Mouse (Mus musculus) embryonic facial prominence, embryonic 13.5 days (tissue): ENCODE data around the gene Hist1h1a. TPM values are rescaled to one million over a fixed set of nuclear protein-coding genes. Genes with fewer than 3 reads are reported as not detected.

Experiments used
- ATAC-seq: fragments of 200-750 bp; cut with Nextera tagmentation; 2 replicates; pipeline ENCODE4 v1.8.0; 2017; ENCODE audit warnings: low read depth; ENCODE audit not compliant: insufficient number of reproducible peaks, insufficient read depth, low FRiP score, low TSS enrichment
- H3K27ac ChIP-seq: fragments of 300-500 bp; sonication (generic); 2 replicates; pipeline ENCODE4 v1.5.1; 2015; ENCODE audit warnings: moderate library complexity, mild to moderate bottlenecking, inconsistent platforms
- H3K27me3 ChIP-seq: fragments of 300-500 bp; sonication (generic); 2 replicates; pipeline ENCODE4 v1.6.1; 2015; ENCODE audit warnings: mild to moderate bottlenecking, inconsistent platforms
- H3K36me3 ChIP-seq: fragments of 300-500 bp; sonication (generic); 2 replicates; pipeline ENCODE4 v1.6.1; 2015; ENCODE audit warnings: mild to moderate bottlenecking, inconsistent platforms
- H3K4me1 ChIP-seq: fragments of 300-500 bp; sonication (generic); 2 replicates; pipeline ENCODE4 v1.6.1; 2015; ENCODE audit warnings: inconsistent platforms
- H3K4me2 ChIP-seq: fragments of 300-500 bp; sonication (generic); 2 replicates; pipeline ENCODE4 v1.6.1; 2015; ENCODE audit warnings: moderate library complexity, mild to moderate bottlenecking, inconsistent platforms
- H3K4me3 ChIP-seq: fragments of 300-500 bp; sonication (generic); 2 replicates; pipeline ENCODE4 v1.5.1; 2015; ENCODE audit warnings: mild to moderate bottlenecking, inconsistent platforms
- H3K9ac ChIP-seq: fragments of 300-500 bp; sonication (generic); 2 replicates; pipeline ENCODE4 v1.6.1; 2015; ENCODE audit warnings: mild to moderate bottlenecking, inconsistent platforms
- H3K9me3 ChIP-seq: fragments of 300-500 bp; sonication (generic); 2 replicates; pipeline ENCODE4 v1.6.1; 2016; ENCODE audit warnings: inconsistent platforms
- WGBS: fragments of 180-500 bp; shearing (Covaris S2); methylation state at CpG from one replicate; pipeline ENCODE4 v1.1.7; 2015; ENCODE audit warnings: mixed read lengths; 5-methylcytosine and 5-hydroxymethylcytosine counted together
- microRNA-seq: library from miRNA; unstranded; fragments of <30 nt; microRNA quantifications from one replicate; pipeline ENCODE4, GENCODE M21; 2016
- polyA plus RNA-seq: library from polyadenylated mRNA; unstranded; fragments of >200 nt; fragmentation: Nextera tagmentation; extraction: Ambion mirVana; gene quantifications from 2 replicates; pipeline ENCODE4 v1.2.1, GENCODE M21; 2015

The Hist1h1a gene
- polyA plus RNA-seq, 1 experiment from 2014 or later = 5.9 TPM

GRCm38 (mm10) chr13:23804532-23804931, 41.1 kb downstream of the Hist1h1a start:
- no peaks in the 10 kb centered on the region for H3K9me3 ChIP-seq
- H3K4me3 ChIP-seq = no peak overlapping the region
- 88% methylated on average over 2 of the region's 2 CpGs for WGBS
- H3K4me2 ChIP-seq = no peak overlapping the region
- H3K27ac ChIP-seq = no peak overlapping the region
- H3K4me1 ChIP-seq = peaks cover 5% of the 10 kb centered on the region; the same call in 1 of the 2 replicates
- H3K9ac ChIP-seq = no peak overlapping the region
- H3K36me3 ChIP-seq = no peaks in the 10 kb centered on the region
- no peak for ATAC-seq
- H3K27me3 ChIP-seq = no peaks in the 10 kb centered on the region

GRCm38 (mm10) chr13:23806422-23807052, 43.1 kb downstream of the Hist1h1a start, which contains the start of gene Slc17a2:
Gene Slc17a2 (plus strand): TSS chr13:23806993.
- H3K9ac ChIP-seq = no peak within 1 kb of the TSS
- no peak for ATAC-seq
- no peak within 1 kb of the TSS for H3K4me2 ChIP-seq
- no peak within 1 kb of the TSS for H3K4me3 ChIP-seq
- 89% methylated on average over 15 of the region's 15 CpGs for WGBS
- no peaks in the 10 kb centered on the region for H3K36me3 ChIP-seq
- no peaks in the 10 kb centered on the region for H3K9me3 ChIP-seq
- peaks cover 5% of the 10 kb centered on the region; the same call in 1 of the 2 replicates for H3K4me1 ChIP-seq
- no peak within 1 kb of the TSS for H3K27ac ChIP-seq
- H3K27me3 ChIP-seq = no peaks in the 10 kb centered on the region

Small RNA genes lying within 50 kb of the gene (microRNA-seq; reads per million reads assigned to microRNA genes)
- not detected for gene Gm44314
- not detected for gene Gm44484

Other genes starting within 250 kb of the Hist1h1a start
- 7.3 and 7.9 TPM in 2 replicates for gene Hist1h4h, start 232.6 kb upstream of the Hist1h1a start, polyA plus RNA-seq
- 6.6 and 13.4 TPM in 2 replicates for gene Hist1h2af, start 229.8 kb upstream of the Hist1h1a start, polyA plus RNA-seq
- gene Hist1h3g, start 228.2 kb upstream of the Hist1h1a start, polyA plus RNA-seq = 5.3 and 6.7 TPM in 2 replicates
- gene Hist1h2bh, start 220.3 kb upstream of the Hist1h1a start, polyA plus RNA-seq = 0.98 and 1.4 TPM in 2 replicates
- 1.2 and 1.3 TPM in 2 replicates for gene Hist1h3f, start 219.6 kb upstream of the Hist1h1a start, polyA plus RNA-seq
- 2.9 TPM in 1 of 2 replicates, not detected in the other for gene Hist1h4f, start 212.0 kb upstream of the Hist1h1a start, polyA plus RNA-seq
- 0.52 and 0.61 TPM in 2 replicates for gene Hist1h1d, start 210.4 kb upstream of the Hist1h1a start, polyA plus RNA-seq
- gene Hist1h3e, start 201.3 kb upstream of the Hist1h1a start, polyA plus RNA-seq = 5.8 and 8.7 TPM in 2 replicates
- gene Hist1h2ae, start 192.4 kb upstream of the Hist1h1a start, polyA plus RNA-seq = 108 and 115 TPM in 2 replicates
- 7.5 and 10.6 TPM in 2 replicates for gene Hist1h2bg, start 192.3 kb upstream of the Hist1h1a start, polyA plus RNA-seq
- gene Hist1h2bf, start 189.5 kb upstream of the Hist1h1a start, polyA plus RNA-seq = 12.2 and 13.4 TPM in 2 replicates
- gene Hist1h2ad, start 189.3 kb upstream of the Hist1h1a start, polyA plus RNA-seq = 1.7 and 3.1 TPM in 2 replicates
- 7.6 and 8.4 TPM in 2 replicates for gene Hist1h3d, start 187.9 kb upstream of the Hist1h1a start, polyA plus RNA-seq
- gene Hist1h4d, start 182.1 kb upstream of the Hist1h1a start, polyA plus RNA-seq = 141 and 160 TPM in 2 replicates
- 3.3 and 4.1 TPM in 2 replicates for gene Hist1h2be, start 142.5 kb upstream of the Hist1h1a start, polyA plus RNA-seq
- 24.8 and 26.3 TPM in 2 replicates for gene Hist1h1e, start 141.1 kb upstream of the Hist1h1a start, polyA plus RNA-seq
- 1.2 and 1.4 TPM in 2 replicates for gene Hist1h2ac, start 79.7 kb upstream of the Hist1h1a start, polyA plus RNA-seq
- gene Hist1h2bc, start 79.5 kb upstream of the Hist1h1a start, polyA plus RNA-seq = 37.5 and 39.3 TPM in 2 replicates
- gene Hist1h1t, start 67.9 kb upstream of the Hist1h1a start, polyA plus RNA-seq = not detected in 2 replicates
- 6.3 and 9.0 TPM in 2 replicates for gene Hist1h4c, start 65.2 kb upstream of the Hist1h1a start, polyA plus RNA-seq
- gene Hfe, start 52.8 kb upstream of the Hist1h1a start, polyA plus RNA-seq = 5.1 and 6.5 TPM in 2 replicates
- gene Hist1h1c, start 24.9 kb upstream of the Hist1h1a start, polyA plus RNA-seq = 25.0 and 28.9 TPM in 2 replicates
- gene Hist1h3c, start 18.1 kb upstream of the Hist1h1a start, polyA plus RNA-seq = 11.3 and 14.4 TPM in 2 replicates
- gene Hist1h2bb, start 16.9 kb upstream of the Hist1h1a start, polyA plus RNA-seq = 3.5 and 4.2 TPM in 2 replicates
- gene Hist1h2ab, start 12.5 kb upstream of the Hist1h1a start, polyA plus RNA-seq = 53.1 and 58.6 TPM in 2 replicates
- gene Hist1h3b, start 11.4 kb upstream of the Hist1h1a start, polyA plus RNA-seq = 15.6 and 18.1 TPM in 2 replicates
- gene Hist1h4b, start 6.7 kb upstream of the Hist1h1a start, polyA plus RNA-seq = 7.6 and 9.2 TPM in 2 replicates
- gene Hist1h4a, start 2.4 kb upstream of the Hist1h1a start, polyA plus RNA-seq = not detected in 2 replicates
- 5.8 and 8.6 TPM in 2 replicates for gene Hist1h3a, start 1.3 kb upstream of the Hist1h1a start, polyA plus RNA-seq
- gene Trim38, start 6.2 kb downstream of the Hist1h1a start, polyA plus RNA-seq = not detected in 2 replicates
- not detected in 2 replicates for gene Slc17a2, start 43.3 kb downstream of the Hist1h1a start, polyA plus RNA-seq
- not detected in 2 replicates for gene Slc17a3, start 75.8 kb downstream of the Hist1h1a start, polyA plus RNA-seq
- gene Slc17a1, start 104.1 kb downstream of the Hist1h1a start, polyA plus RNA-seq = not detected in 2 replicates
- not detected in 2 replicates for gene Slc17a4, start 151.3 kb downstream of the Hist1h1a start, polyA plus RNA-seq
- not detected in 2 replicates for gene Hist1h2ba, start 170.5 kb downstream of the Hist1h1a start, polyA plus RNA-seq
- not detected in 2 replicates for gene Hist1h2aa, start 170.8 kb downstream of the Hist1h1a start, polyA plus RNA-seq
- gene Scgn, start 227.5 kb downstream of the Hist1h1a start, polyA plus RNA-seq = not detected in 2 replicates